ENCODE assay signal across 11 mouse cellular contexts in the genomic region with DNA sequence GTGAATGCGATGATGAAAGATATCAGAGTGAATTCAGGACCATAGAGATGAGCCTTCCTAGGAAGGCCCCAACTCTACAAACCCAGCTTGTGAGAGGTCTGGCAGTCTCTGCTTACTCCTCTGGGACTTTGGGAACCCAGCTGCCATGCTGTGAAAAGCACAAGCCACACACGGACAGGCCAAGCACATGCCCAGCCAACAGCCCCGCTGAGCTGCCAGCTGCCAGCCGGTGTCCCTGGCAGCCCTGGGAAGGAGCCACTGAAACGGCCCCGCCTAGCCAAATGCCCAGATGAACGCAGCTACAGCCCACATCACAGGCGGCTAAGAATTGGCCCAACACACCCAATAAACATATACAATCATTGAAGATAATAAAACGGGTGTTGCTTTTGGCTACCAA. TPM values are rescaled to one million over a fixed set of nuclear protein-coding genes. Genes with fewer than 3 reads are reported as not detected.
DNase-seq lines count a peak whose midpoint lies in the region; ATAC-seq and TF ChIP-seq lines count a peak whose summit lies in the region.
"Had no signal": no experiment of that assay in that cellular context is flagged by ENCODE, and none has a peak within 500 bp of the region (broad histone marks: within the 10 kb centered on the region; RNA-seq: fewer than 3 reads in every experiment).

No protein-coding gene starts in this region.

- in situ Hi-C loops in ES-E14 (cut with MboI; ENCODE audit: low sequenced_read_pairs in 2 of 2, unreplicated experiment in 2 of 2) = no loop called here

- no peaks in the 10 kb centered on the region for H3K36me3 ChIP-seq in ES-E14 (ENCODE audit: control insufficient read depth, insufficient read depth, low read length, poor library complexity, severe bottlenecking)
- H3K36me3 ChIP-seq in kidney, adult 2 months (ENCODE audit: control insufficient read depth, insufficient read depth, low read length) = no peaks in the 10 kb centered on the region
- H3K36me3 ChIP-seq: liver, embryonic 13.5 days had no signal

- H3K4me1 ChIP-seq in ES-E14 (ENCODE audit: control insufficient read depth in 2 of 2, insufficient read depth in 2 of 2, low read length in 2 of 2, poor library complexity in 1 of 2) = peaks cover 3 to 15% of the 10 kb centered on the region in 2 experiments
- H3K4me1 ChIP-seq in kidney, adult 2 months (ENCODE audit: control insufficient read depth, insufficient read depth, low read length) = no peaks in the 10 kb centered on the region
- H3K4me1 ChIP-seq: liver, embryonic 13.5 days had no signal

- peak; percentile 4 for DNase-seq in layer of hippocampus, adult 9-11 months
- DNase-seq in layer of hippocampus, adult 8-10 months (ENCODE audit: low spot score in 2 of 2) = no peak
- DNase-seq in ES-E14 (ENCODE audit: low read depth, low spot score) = no peak
- peak; percentile 85 for DNase-seq in gastrocnemius, adult 2 months
- no peak for DNase-seq in kidney, adult 2 months
- no peak for DNase-seq in lung, postnatal 4 days
- DNase-seq: liver, embryonic 13.5 days; thymus, adult 18-20 months had no signal

- no peak for TF ChIP-seq CTCF in gastrocnemius, adult 2 months (IDR thresholded peaks at IDR 0.05)
- TF ChIP-seq CTCF in kidney, adult 2 months (conservative IDR thresholded peaks at IDR 0.05; ENCODE audit: insufficient read depth, insufficient read length, low read depth, low read length) = no peak

- 0 out of 2 replicates have a peak overlapping the region, but pooled peaks have one; percentile 29 for H3K27ac ChIP-seq in ES-E14 (ENCODE audit: insufficient read depth, low read depth, low read length, poor library complexity, severe bottlenecking)
- H3K27ac ChIP-seq in gastrocnemius, adult 2 months = no peak overlapping the region
- no peak overlapping the region for H3K27ac ChIP-seq in kidney, adult 2 months (ENCODE audit: insufficient read depth, low read depth, low read length)
- H3K27ac ChIP-seq: liver, embryonic 13.5 days had no signal

- H3K4me3 ChIP-seq in ES-E14 (ENCODE audit: insufficient read depth in 1 of 2, low read depth in 1 of 2, low read length in 2 of 2, poor library complexity in 1 of 2, severe bottlenecking in 1 of 2) = no peak overlapping the region; a peak in 1 of 4 replicates
- H3K4me3 ChIP-seq in gastrocnemius, adult 2 months = no peak overlapping the region
- H3K4me3 ChIP-seq in kidney, adult 2 months (ENCODE audit: insufficient read depth, low read depth, low read length) = no peak overlapping the region
- H3K4me3 ChIP-seq: erythroblast, embryonic 14.5 days; liver, embryonic 13.5 days had no signal

- intact Hi-C loops in gastrocnemius, adult 2 months (cut with DNase I) = no loop called here

- ATAC-seq in cerebellum, adult (ENCODE audit: insufficient number of reproducible peaks, low FRiP score, low TSS enrichment) = peak; percentile 96
- ATAC-seq: inflammation-experienced regulatory T-cells, adult 6 months had no signal

- WGBS in kidney, adult 2 months = 67% methylated on average over 9 of the region's 9 CpGs

- no peaks in the 10 kb centered on the region for H3K27me3 ChIP-seq in kidney, adult 2 months (replicated peaks; ENCODE audit: control insufficient read depth, insufficient read depth, low read length)
- H3K27me3 ChIP-seq: liver, embryonic 13.5 days had no signal

- no peak for TF ChIP-seq POLR2A in kidney, adult 2 months (IDR thresholded peaks at IDR 0.05; ENCODE audit: low read depth, low read length)

- no peaks in the 10 kb centered on the region for H3K9me3 ChIP-seq in ES-E14 (ENCODE audit: control insufficient read depth, insufficient read depth, low read depth, low read length)
- H3K9me3 ChIP-seq: liver, embryonic 13.5 days had no signal

- peak overlapping the region; percentile 27; the same call in 1 of the 2 replicates for H3K9ac ChIP-seq in ES-E14 (ENCODE audit: insufficient read depth, low read depth, low read length, poor library complexity, severe bottlenecking)
- H3K9ac ChIP-seq: liver, embryonic 13.5 days had no signal

TF ChIP-seq in ES-E14, 5 proteins besides CTCF, POLR2A, EP300 and RAD21:
- TF ChIP-seq ZC3H11A (IDR thresholded peaks at IDR 0.05; ENCODE audit: borderline replicate concordance, low read depth, low read length) (no peak), CHD2 (IDR thresholded peaks at IDR 0.05; ENCODE audit: low read depth, low read length) (no peak), ZNF384 (IDR thresholded peaks at IDR 0.05; ENCODE audit: low read depth, low read length) (no peak), HCFC1 (IDR thresholded peaks at IDR 0.05; ENCODE audit: borderline replicate concordance, insufficient read depth, low read length) (no peak), MAFK (IDR thresholded peaks at IDR 0.05; ENCODE audit: insufficient read depth, low read depth, low read length) (no peak)
TF ChIP-seq in ES-E14: peak in this region for 0.

RNA-seq across cellular contexts. Expression of gene Tgif1, which starts 41.5 kb away (rescaled TPM):
- total RNA-seq in layer of hippocampus, adult 8-10 months (2022) = 1 to 10 TPM; 1.8 to 9.1 (median 5.3) TPM
- 74.6 and 87.1 TPM in 2 replicates for total RNA-seq in ES-E14 (2012; rRNA removed)
- total RNA-seq in gastrocnemius, adult 2 months (2021) = 1 to 10 TPM; 3.1 to 8.5 TPM
- polyA plus RNA-seq in kidney, adult 2 months (2012; rRNA removed) = 20.1 and 20.7 TPM in 2 replicates

Comparison
In these comparisons a context has a peak if more than half of its experiments do, and no peak if none do; other contexts are left out.
1. DNase-seq: peak in layer of hippocampus, adult 9-11 months (single experiment) and gastrocnemius, adult 2 months (single experiment); none in layer of hippocampus, adult 8-10 months (0 of 2), ES-E14 (single experiment), kidney, adult 2 months (single experiment) and lung, postnatal 4 days (0 of 2).